Mouse (Mus musculus): ENCODE results near the gene Sgo1. TPM values are rescaled to one million over a fixed set of nuclear protein-coding genes. Genes with fewer than 3 reads are reported as not detected.
"Not testable (repeated sequence)": the region's sequence is repeated elsewhere in the genome, so short reads cannot be mapped to it uniquely, and the experiment has no call there.

The Sgo1 gene
- total RNA-seq (2014; rRNA removed) (0.18 and 0.20 TPM in 2 replicates), polyA plus RNA-seq (2012; rRNA removed) (not detected in 2 replicates)

DNA sequence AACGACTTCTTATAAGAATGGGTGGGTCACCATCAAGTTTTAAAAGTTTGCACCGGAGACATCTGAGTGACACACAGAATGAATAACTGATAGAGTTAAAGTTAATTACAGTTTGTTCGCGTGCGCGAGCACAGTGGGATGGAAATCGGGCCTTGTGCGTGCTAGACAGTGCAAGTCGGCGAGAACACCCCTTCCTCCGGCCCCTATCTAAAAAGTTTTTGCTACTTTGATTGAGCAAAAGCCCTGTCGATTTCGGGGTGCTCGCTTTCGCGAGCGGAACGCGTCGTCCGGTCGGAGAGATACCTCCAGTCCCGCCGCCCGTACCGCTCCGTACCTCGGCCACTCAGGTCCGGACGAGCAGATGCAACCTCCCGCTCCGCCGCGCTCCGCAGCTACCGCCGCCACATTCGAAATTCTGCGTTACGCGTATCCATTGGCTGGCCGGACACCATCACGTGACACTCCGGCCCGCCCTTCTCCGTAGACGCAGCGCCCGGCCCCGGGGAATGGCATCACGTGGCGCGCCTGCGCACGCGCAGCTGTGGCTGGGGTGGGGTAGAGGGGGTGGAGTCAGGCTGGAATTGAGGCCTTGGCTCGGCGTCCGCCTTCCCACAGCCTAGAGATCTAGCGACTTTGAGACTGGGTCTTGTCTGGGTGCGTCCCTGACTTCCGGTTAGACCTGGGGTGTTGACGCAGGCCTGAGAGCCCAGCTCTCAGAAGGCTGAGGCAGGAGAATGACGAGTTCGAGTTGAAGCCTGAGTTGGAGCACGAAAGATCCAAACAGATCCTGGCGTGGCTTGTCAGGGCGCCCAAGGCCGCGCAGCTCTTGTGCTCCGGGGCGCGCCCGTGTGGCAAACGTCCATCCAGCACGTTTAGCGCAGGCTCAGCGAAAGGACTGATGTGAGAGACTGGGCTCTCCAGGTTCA, at the start of gene Sgo1:
Gene Sgo1 (minus strand): TSS at position 457 of the 926 bp plus-strand sequence.
- Histone ChIP-seq H3K79me2 (ENCODE audit: control insufficient read depth, insufficient read depth, low read length) (no peaks in the 10 kb centered on the region), H3K36me3 (ENCODE audit: control insufficient read depth, insufficient read depth, low read length) (no peaks in the 10 kb centered on the region), H3K27ac (replicated peaks; ENCODE audit: insufficient read depth, low read depth, low read length) (peak within 1 kb of the TSS; percentile 93), H3K4me3 (ENCODE audit: insufficient read depth, low read depth, low read length) (peak within 1 kb of the TSS; percentile 66), H3K27me3 (ENCODE audit: control insufficient read depth, insufficient read depth, low read length) (no peaks in the 10 kb centered on the region), H3K4me1 (ENCODE audit: control insufficient read depth, insufficient read depth, low read length) (no peaks in the 10 kb centered on the region), H3K9ac (ENCODE audit: low read depth, low read length) (peak within 1 kb of the TSS; percentile 83)
- under 1% methylated on average over 78 of the region's 78 CpGs for WGBS
- peak; percentile 56 for TF ChIP-seq CTCF (IDR thresholded peaks at IDR 0.05; ENCODE audit: low read depth, low read length)
- peak; percentile 84 for TF ChIP-seq POLR2A (IDR thresholded peaks at IDR 0.05; ENCODE audit: extremely low read depth, insufficient read depth, low read length)
- peak; percentile 89 for DNase-seq (ENCODE audit: extremely low read depth, low read depth, low spot score)

GRCm38 (mm10) chr17:53718916-53719315, 29.8 kb upstream of the Sgo1 start:
- H3K27me3 ChIP-seq (ENCODE audit: control insufficient read depth, insufficient read depth, low read length); H3K4me3 ChIP-seq (ENCODE audit: insufficient read depth, low read depth, low read length); H3K4me1 ChIP-seq (ENCODE audit: control insufficient read depth, insufficient read depth, low read length); H3K36me3 ChIP-seq (ENCODE audit: control insufficient read depth, insufficient read depth, low read length); DNase-seq (ENCODE audit: extremely low read depth, low read depth, low spot score); H3K9ac ChIP-seq (ENCODE audit: low read depth, low read length); H3K79me2 ChIP-seq (ENCODE audit: control insufficient read depth, insufficient read depth, low read length); H3K27ac ChIP-seq (replicated peaks; ENCODE audit: insufficient read depth, low read depth, low read length): not testable (repeated sequence)
- WGBS, result 87% methylated on average over 3 of the region's 3 CpGs

- Histone ChIP-seq H3K27me3 (ENCODE audit: control insufficient read depth, insufficient read depth, low read length) (no peaks in the 10 kb centered on the region), H3K9ac (ENCODE audit: low read depth, low read length) (no peak overlapping the region), H3K4me3 (ENCODE audit: insufficient read depth, low read depth, low read length) (no peak overlapping the region), H3K27ac (replicated peaks; ENCODE audit: insufficient read depth, low read depth, low read length) (no peak overlapping the region), H3K4me1 (ENCODE audit: control insufficient read depth, insufficient read depth, low read length) (no peaks in the 10 kb centered on the region), H3K36me3 (ENCODE audit: control insufficient read depth, insufficient read depth, low read length) (no peaks in the 10 kb centered on the region), H3K79me2 (ENCODE audit: control insufficient read depth, insufficient read depth, low read length) (no peaks in the 10 kb centered on the region)
- no peak for TF ChIP-seq CTCF (IDR thresholded peaks at IDR 0.05; ENCODE audit: low read depth, low read length)
- TF ChIP-seq POLR2A (IDR thresholded peaks at IDR 0.05; ENCODE audit: extremely low read depth, insufficient read depth, low read length), result no peak
- DNase-seq (ENCODE audit: extremely low read depth, low read depth, low spot score), result no peak
- WGBS, result 57% methylated on average over 1 of the region's 1 CpGs
Measured at GRCm38 (mm10) chr17:53718474-53718873, 29.3 kb upstream of the Sgo1 start.

DNA sequence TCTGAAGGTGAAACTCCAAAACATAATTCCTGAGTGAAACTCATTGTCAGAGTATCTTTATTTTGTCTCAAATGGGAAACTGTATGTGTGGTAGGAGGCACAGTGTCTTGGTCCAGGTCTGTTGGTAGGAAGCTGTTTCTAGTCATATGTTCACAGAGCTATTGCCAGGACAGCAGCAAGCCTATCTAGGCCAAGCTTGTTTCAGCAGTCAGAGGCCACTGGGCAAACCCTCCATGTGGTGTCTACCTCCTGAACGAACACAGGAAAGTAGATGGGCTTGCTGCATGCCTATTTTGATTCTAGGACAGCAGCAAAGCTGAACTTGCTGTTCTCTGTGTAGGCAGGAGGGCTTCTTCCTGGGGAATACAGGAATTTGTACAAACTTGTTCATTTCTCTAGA, 26.0 kb upstream of the Sgo1 start:
- not testable (repeated sequence) for H3K9ac ChIP-seq (ENCODE audit: low read depth, low read length); H3K27me3 ChIP-seq (ENCODE audit: control insufficient read depth, insufficient read depth, low read length)
- 42% methylated on average over 1 of the region's 1 CpGs for WGBS

DNA sequence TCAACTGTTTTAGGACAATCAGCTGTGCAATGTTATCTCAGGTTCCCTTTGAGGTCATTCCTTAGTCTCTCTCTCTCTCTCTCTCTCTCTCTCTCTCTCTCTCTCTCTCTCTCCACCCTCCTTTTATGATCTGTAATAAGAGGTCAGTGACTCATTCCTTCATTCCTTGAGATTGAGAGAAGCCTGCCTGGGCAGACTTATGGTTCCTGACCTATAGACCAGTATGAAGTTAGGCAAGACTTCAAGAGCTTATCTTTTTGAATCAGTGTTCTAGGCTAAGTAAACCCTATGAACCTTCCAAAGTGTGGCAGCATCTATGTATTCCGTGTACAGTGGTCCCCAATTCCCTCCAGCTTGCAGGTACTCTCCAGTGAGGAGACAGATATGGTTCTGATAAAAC, 25.3 kb upstream of the Sgo1 start:
- H3K79me2 ChIP-seq (ENCODE audit: control insufficient read depth, insufficient read depth, low read length), result no peaks in the 10 kb centered on the region
- DNase-seq (ENCODE audit: extremely low read depth, low read depth, low spot score), result no peak
- H3K27me3 ChIP-seq (ENCODE audit: control insufficient read depth, insufficient read depth, low read length), result no peaks in the 10 kb centered on the region
- H3K9ac ChIP-seq (ENCODE audit: low read depth, low read length), result no peak overlapping the region
- no peaks in the 10 kb centered on the region for H3K36me3 ChIP-seq (ENCODE audit: control insufficient read depth, insufficient read depth, low read length)
- H3K27ac ChIP-seq (replicated peaks; ENCODE audit: insufficient read depth, low read depth, low read length), result no peak overlapping the region
- no peaks in the 10 kb centered on the region for H3K4me1 ChIP-seq (ENCODE audit: control insufficient read depth, insufficient read depth, low read length)
- no peak overlapping the region for H3K4me3 ChIP-seq (ENCODE audit: insufficient read depth, low read depth, low read length)
- WGBS, result 43% methylated on average over 1 of the region's 1 CpGs
- TF ChIP-seq POLR2A (IDR thresholded peaks at IDR 0.05; ENCODE audit: extremely low read depth, insufficient read depth, low read length) (no peak), CTCF (IDR thresholded peaks at IDR 0.05; ENCODE audit: low read depth, low read length) (no peak)

More for the DNA sequence above, 26.0 kb upstream of the Sgo1 start:
- H3K27ac ChIP-seq (replicated peaks; ENCODE audit: insufficient read depth, low read depth, low read length); H3K79me2 ChIP-seq (ENCODE audit: control insufficient read depth, insufficient read depth, low read length); H3K36me3 ChIP-seq (ENCODE audit: control insufficient read depth, insufficient read depth, low read length); DNase-seq (ENCODE audit: extremely low read depth, low read depth, low spot score); H3K4me3 ChIP-seq (ENCODE audit: insufficient read depth, low read depth, low read length); H3K4me1 ChIP-seq (ENCODE audit: control insufficient read depth, insufficient read depth, low read length): not testable (repeated sequence)

DNA sequence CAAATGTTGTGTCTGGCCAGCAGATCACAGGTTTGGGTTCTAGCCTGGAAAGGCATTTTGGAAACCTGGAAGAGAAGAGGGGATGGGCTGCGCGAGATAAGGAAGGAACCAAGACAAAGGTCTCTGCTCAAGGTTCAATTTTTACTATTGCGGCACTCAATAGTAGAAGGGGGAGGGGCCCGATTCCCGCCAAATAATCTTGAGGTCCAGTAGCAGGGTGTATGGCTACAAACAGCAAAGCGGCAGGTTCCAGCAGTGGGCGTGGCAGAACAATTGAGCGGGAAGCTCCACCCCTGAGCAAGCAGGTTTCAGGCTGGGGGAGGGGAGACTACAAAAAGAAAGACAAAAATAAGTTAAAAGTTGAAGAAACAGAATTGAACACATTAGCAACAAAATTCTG, 8.4 kb upstream of the Sgo1 start:
- H3K4me1 ChIP-seq (ENCODE audit: control insufficient read depth, insufficient read depth, low read length); H3K9ac ChIP-seq (ENCODE audit: low read depth, low read length); H3K27me3 ChIP-seq (ENCODE audit: control insufficient read depth, insufficient read depth, low read length); DNase-seq (ENCODE audit: extremely low read depth, low read depth, low spot score); H3K4me3 ChIP-seq (ENCODE audit: insufficient read depth, low read depth, low read length); H3K36me3 ChIP-seq (ENCODE audit: control insufficient read depth, insufficient read depth, low read length); H3K27ac ChIP-seq (replicated peaks; ENCODE audit: insufficient read depth, low read depth, low read length); H3K79me2 ChIP-seq (ENCODE audit: control insufficient read depth, insufficient read depth, low read length): not testable (repeated sequence)
- 92% methylated on average over 8 of the region's 8 CpGs for WGBS
